Mouse (Mus musculus) adrenal gland, postnatal 36 days (tissue): ENCODE data around the gene Arl14. TPM values are rescaled to one million over a fixed set of nuclear protein-coding genes. Genes with fewer than 3 reads are reported as not detected.

Experiments used
- total RNA-seq, 2 experiments: library from RNA; stranded (reverse); gene quantifications; 2 replicates each; pipeline ENCODE4 v1.2.3; 2021

Gene Arl14
- total RNA-seq, 2 experiments from 2014 or later = not detected

Other genes with a start within 250 kb of the Arl14 start
- 10 to 100 TPM; 20.3 to 30.3 TPM for gene Ift80, start 217.8 kb upstream of the Arl14 start, total RNA-seq
- 10 to 100 TPM; 34.1 to 38.1 TPM for gene Smc4, start 217.7 kb upstream of the Arl14 start, total RNA-seq
- gene Trim59, start 177.7 kb upstream of the Arl14 start, total RNA-seq = 1 to 10 TPM; 6.0 to 8.2 TPM
- 10 to 100 TPM; 64.1 to 71.1 TPM for gene Kpna4, start 95.3 kb upstream of the Arl14 start, total RNA-seq
- gene Ppm1l, start 94.4 kb downstream of the Arl14 start, total RNA-seq = 10 to 100 TPM; 13.5 to 15.9 TPM